Mouse (Mus musculus): Measurements from ENCODE around the gene Gm44973. TPM values are rescaled to one million over a fixed set of nuclear protein-coding genes. Genes with fewer than 3 reads are reported as not detected.
"Not testable (repeated sequence)": the region's sequence is repeated elsewhere in the genome, so short reads cannot be mapped to it uniquely, and the experiment has no call there.

Gene Gm44973
- polyA plus RNA-seq, 1 experiment from 2014 or later, result 0.15 TPM

DNA sequence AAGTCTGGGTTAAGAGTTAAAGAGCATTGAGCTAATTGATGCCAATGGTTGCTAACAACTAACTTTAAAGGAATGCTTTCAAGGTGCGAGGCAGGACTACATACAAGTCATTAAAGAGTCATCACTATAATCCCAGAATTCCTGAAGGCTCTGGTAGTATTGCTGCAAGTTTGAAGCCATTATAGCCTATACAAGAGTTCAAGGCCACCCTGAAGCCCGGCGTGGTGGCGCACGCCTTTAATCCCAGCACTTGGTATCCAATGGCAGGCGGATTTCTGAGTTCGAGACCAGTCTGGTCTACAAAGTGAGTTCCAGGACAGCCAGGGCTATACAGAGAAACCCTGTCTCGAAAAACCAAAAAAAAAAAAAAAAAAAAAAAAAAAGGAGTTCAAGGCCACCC, 4.3 kb downstream of the Gm44973 start:
- Histone ChIP-seq H3K4me2 (peak overlapping the region; percentile 82), H3K27ac (replicated peaks) (peak overlapping the region; percentile 94), H3K4me3 (replicated peaks) (peak overlapping the region; percentile 84), H3K9ac (replicated peaks) (0 out of 2 replicates have a peak overlapping the region, but pooled peaks have one; percentile 97), H3K4me1 (peaks cover 39% of the 10 kb centered on the region), H3K36me3 (peaks cover 18% of the 10 kb centered on the region)
- 24% methylated on average over 8 of the region's 8 CpGs for WGBS
- not testable (repeated sequence) for ATAC-seq (ENCODE audit: low FRiP score); H3K27me3 ChIP-seq (replicated peaks); H3K9me3 ChIP-seq (replicated peaks)

DNA sequence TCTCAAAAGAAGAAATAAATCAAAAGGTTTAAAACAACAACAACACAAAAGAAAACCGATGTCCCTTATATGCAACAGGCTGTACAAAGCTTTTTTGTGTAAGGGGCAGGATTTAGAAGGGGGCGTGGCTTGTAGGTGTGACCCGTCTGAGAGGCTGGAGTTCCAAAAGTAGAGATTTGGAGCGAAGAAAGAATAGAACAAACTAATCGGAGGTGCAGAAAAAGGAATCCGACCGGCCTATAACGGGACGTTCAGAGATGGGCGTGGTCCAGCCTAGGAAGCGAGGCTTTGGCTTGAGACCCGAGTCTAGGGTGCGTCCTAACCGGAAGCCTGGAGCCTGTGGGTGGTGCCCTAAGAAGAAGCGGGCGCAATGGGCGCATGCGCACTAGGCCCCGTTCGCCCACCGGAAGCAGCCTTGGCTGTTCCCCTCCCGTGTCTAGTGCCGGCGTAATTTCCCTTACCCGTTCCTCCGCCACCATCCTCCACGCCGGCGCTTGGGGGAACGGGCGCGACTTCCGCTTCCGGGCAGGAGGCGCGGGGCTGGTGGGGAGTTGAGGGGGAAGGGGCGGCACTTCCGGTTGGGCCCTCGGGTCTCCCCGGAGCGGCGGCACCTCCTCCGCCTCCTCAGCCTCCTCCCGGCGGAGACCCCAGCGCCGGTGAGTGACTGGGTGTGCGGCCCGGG, 4.8 kb downstream of the Gm44973 start, which contains the start of the genes Zfp865 and Ccdc106:
Zfp865 (plus strand) TSS at position 377 of the 682 bp plus-strand sequence.
Ccdc106 (plus strand) TSS at position 554 of the 682 bp plus-strand sequence.
- peak within 1 kb of the TSS; percentile 97 for H3K9ac ChIP-seq (replicated peaks)
- peak within 1 kb of the TSS; percentile 82 for H3K4me2 ChIP-seq
- H3K27ac ChIP-seq (replicated peaks), result peak within 1 kb of the TSS; percentile 94
- peaks cover 20% of the 10 kb centered on the region for H3K36me3 ChIP-seq
- ATAC-seq (ENCODE audit: low FRiP score), result peak; percentile 90
- H3K4me3 ChIP-seq (replicated peaks), result peak within 1 kb of the TSS; percentile 84
- no peaks in the 10 kb centered on the region for H3K27me3 ChIP-seq (replicated peaks)
- H3K4me1 ChIP-seq, result peaks cover 39% of the 10 kb centered on the region
- WGBS, result 0% methylated on average over 39 of the region's 49 CpGs
- no peaks in the 10 kb centered on the region for H3K9me3 ChIP-seq (replicated peaks)

DNA sequence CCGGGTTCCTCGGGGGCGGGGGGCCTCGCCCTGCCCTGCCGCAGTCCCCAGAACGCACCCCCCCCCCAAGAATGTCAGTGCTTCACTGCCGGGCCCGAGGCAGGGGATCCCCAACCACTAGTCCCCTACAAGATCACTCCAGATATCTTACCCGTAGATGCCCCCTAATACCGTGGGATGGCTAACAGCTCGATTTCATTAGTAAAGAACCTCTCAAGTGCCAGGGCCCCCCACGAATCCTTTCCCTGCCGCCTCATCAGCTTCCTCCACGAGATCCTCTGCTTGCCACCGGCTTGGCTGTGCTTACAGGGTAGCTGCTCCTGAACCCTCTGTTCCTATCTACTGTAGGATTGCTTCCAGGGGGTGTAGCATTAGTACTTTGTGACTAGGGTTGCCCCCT, 5.4 kb downstream of the Gm44973 start:
- under 1% methylated on average over 14 of the region's 15 CpGs for WGBS
- peak overlapping the region; percentile 94 for H3K27ac ChIP-seq (replicated peaks)
- peak; percentile 40 for ATAC-seq (ENCODE audit: low FRiP score)

DNA sequence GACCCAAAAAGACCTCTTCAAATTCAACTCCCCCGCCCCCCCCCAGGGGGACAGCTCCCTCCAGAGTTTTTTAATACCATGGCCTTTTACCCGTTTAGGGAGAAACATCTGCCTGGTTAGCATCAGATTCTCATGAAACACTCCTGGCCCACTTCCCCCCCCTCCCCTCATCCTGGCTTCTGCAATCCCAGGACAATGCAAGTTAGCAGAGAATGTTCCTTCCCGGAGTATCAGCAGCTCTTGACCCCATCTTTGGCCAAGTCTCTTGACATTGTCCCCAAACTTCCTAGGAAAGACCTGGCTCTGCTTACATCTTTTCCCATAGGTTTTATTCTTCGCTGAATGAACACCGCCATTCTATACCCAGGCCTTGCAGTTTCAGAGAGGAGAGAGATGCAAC, 5.9 kb downstream of the Gm44973 start:
- Histone ChIP-seq H3K27ac (replicated peaks) (peak overlapping the region; percentile 94), H3K4me1 (peaks cover 34% of the 10 kb centered on the region), H3K9ac (replicated peaks) (peak overlapping the region; percentile 97), H3K4me2 (peak overlapping the region; percentile 82), H3K27me3 (replicated peaks) (no peaks in the 10 kb centered on the region), H3K9me3 (replicated peaks) (no peaks in the 10 kb centered on the region), H3K4me3 (replicated peaks) (peak overlapping the region; percentile 84), H3K36me3 (peaks cover 25% of the 10 kb centered on the region)
- 46% methylated on average over 5 of the region's 5 CpGs for WGBS
- ATAC-seq (ENCODE audit: low FRiP score), result no peak

More for the DNA sequence above, 5.4 kb downstream of the Gm44973 start:
- Histone ChIP-seq H3K36me3 (peaks cover 23% of the 10 kb centered on the region), H3K9me3 (replicated peaks) (no peaks in the 10 kb centered on the region), H3K4me3 (replicated peaks) (peak overlapping the region; percentile 84), H3K27me3 (replicated peaks) (no peaks in the 10 kb centered on the region), H3K9ac (replicated peaks) (peak overlapping the region; percentile 97), H3K4me1 (peaks cover 39% of the 10 kb centered on the region), H3K4me2 (peak overlapping the region; percentile 82)

DNA sequence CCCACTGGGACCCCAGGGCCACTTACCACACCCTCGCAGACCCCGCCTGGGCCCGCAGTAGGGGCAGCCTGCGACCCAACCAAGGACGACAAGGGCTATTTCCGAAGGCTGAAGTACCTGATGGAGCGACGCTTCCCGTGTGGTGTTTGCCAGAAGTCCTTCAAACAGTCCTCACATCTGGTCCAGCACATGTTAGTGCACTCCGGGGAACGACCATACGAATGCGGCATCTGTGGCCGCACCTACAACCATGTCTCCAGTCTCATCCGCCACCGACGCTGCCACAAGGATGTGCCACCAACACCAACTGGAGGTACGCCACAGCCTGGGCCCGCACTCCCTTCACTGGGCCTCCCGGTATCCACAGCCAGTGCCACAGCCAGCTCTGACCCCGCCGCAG, 14.2 kb downstream of the Gm44973 start:
- Histone ChIP-seq H3K4me1 (no peaks in the 10 kb centered on the region), H3K27ac (replicated peaks) (no peak overlapping the region), H3K4me3 (replicated peaks) (no peak overlapping the region), H3K9me3 (replicated peaks) (peaks cover 24% of the 10 kb centered on the region), H3K4me2 (no peak overlapping the region), H3K9ac (replicated peaks) (no peak overlapping the region), H3K36me3 (peaks cover 75% of the 10 kb centered on the region), H3K27me3 (replicated peaks) (no peaks in the 10 kb centered on the region)
- ATAC-seq (ENCODE audit: low FRiP score), result no peak; the same call in 1 of the 2 replicates
- WGBS, result 94% methylated on average over 22 of the region's 22 CpGs

DNA sequence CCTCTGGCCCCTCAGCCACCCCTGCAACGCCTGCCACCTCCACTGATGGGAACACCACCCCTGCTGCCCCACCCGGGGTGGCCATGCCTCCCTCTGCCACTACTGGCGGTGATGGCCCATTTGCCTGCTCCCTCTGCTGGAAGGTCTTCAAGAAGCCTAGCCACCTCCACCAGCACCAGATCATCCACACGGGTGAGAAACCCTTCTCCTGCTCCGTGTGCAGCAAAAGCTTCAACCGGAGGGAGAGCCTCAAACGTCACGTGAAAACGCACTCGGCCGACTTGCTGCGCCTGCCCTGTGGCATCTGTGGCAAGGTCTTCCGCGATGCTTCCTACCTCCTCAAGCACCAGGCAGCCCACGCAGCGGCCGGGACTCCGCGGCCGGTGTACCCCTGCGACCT, 14.7 kb downstream of the Gm44973 start:
- ATAC-seq (ENCODE audit: low FRiP score), result no peak
- WGBS, result 90% methylated on average over 21 of the region's 21 CpGs
- Histone ChIP-seq H3K9me3 (replicated peaks) (peaks cover 24% of the 10 kb centered on the region), H3K27ac (replicated peaks) (no peak overlapping the region), H3K4me2 (no peak overlapping the region), H3K4me3 (replicated peaks) (no peak overlapping the region), H3K4me1 (no peaks in the 10 kb centered on the region), H3K9ac (replicated peaks) (no peak overlapping the region), H3K27me3 (replicated peaks) (no peaks in the 10 kb centered on the region), H3K36me3 (peaks cover 77% of the 10 kb centered on the region)

DNA sequence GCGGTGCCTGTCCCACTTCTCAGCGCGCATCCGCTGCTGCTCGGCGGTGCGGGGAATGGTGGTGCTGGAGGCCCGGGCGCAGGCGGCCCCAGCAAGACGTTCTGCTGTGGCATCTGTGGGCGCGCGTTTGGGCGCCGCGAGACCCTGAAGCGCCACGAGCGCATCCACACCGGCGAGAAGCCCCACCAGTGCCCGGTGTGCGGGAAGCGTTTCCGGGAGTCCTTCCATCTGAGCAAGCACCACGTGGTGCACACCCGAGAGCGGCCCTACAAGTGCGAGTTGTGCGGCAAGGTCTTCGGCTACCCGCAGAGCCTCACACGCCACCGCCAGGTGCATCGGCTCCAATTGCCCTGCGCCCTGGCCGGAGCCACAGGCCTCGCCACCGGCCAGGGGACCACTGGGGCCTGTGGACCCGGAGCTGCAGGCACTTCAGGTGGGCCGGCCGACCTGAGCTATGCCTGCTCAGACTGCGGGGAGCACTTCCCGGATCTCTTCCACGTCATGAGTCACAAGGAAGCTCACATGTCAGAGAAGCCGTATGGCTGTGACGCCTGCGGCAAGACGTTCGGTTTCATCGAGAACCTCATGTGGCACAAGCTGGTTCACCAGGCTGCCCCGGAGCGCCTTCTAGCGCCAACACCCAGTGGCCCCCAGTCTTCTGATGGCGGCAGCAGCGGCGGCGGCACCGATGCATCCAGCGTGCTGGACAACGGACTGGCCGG, 15.4 kb downstream of the Gm44973 start:
- H3K27ac ChIP-seq (replicated peaks), result no peak overlapping the region
- H3K9ac ChIP-seq (replicated peaks), result no peak overlapping the region
- H3K4me2 ChIP-seq, result no peak overlapping the region
- H3K4me3 ChIP-seq (replicated peaks), result no peak overlapping the region; the same call in 1 of the 2 replicates
- 0 out of 2 replicates have a peak, but pooled peaks have one; percentile 15 for ATAC-seq (ENCODE audit: low FRiP score)
- peaks cover 24% of the 10 kb centered on the region for H3K9me3 ChIP-seq (replicated peaks)
- H3K4me1 ChIP-seq, result no peaks in the 10 kb centered on the region
- peaks cover 78% of the 10 kb centered on the region for H3K36me3 ChIP-seq
- H3K27me3 ChIP-seq (replicated peaks), result no peaks in the 10 kb centered on the region
- 83% methylated on average over 63 of the region's 63 CpGs for WGBS

DNA sequence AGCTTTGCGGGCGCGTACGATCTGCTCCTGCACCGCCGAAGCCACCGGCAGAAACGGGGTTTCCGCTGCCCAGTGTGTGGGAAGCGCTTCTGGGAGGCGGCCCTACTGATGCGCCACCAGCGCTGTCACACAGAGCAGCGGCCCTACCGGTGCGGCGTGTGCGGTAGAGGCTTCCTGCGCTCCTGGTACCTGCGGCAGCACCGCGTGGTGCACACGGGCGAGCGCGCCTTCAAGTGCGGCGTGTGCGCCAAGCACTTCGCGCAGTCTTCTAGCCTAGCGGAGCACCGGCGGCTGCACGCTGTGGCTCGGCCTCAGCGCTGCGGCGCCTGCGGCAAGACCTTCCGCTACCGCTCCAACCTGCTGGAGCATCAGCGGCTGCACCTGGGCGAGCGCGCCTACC, 16.2 kb downstream of the Gm44973 start:
- no peak for ATAC-seq (ENCODE audit: low FRiP score)
- WGBS, result 81% methylated on average over 46 of the region's 46 CpGs
- Histone ChIP-seq H3K4me1 (no peaks in the 10 kb centered on the region), H3K9me3 (replicated peaks) (peaks cover 24% of the 10 kb centered on the region), H3K27ac (replicated peaks) (no peak overlapping the region), H3K4me3 (replicated peaks) (no peak overlapping the region), H3K4me2 (no peak overlapping the region), H3K36me3 (peaks cover 81% of the 10 kb centered on the region), H3K9ac (replicated peaks) (no peak overlapping the region), H3K27me3 (replicated peaks) (no peaks in the 10 kb centered on the region)

DNA sequence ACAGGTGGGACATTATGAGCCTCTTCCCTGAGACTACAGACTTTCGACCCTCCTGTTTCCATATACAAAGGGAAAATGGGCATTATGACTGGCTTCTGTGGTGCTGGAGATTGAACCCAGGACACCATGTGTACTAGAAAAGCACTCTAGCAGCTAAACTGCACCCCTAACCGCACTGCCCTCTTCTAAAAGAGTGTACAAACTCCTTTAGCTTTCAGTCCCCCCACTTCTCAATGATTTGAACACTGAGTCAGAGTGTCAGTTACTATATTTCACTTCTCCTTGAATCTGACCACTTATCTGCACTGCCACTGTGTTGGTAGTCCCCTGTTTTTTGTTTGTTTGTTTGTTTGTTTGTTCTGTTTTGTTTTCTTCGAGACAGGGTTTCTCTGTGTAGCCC, 18.5 kb downstream of the Gm44973 start, which contains the start of gene 4632433K11Rik:
4632433K11Rik (plus strand) TSS at position 301 of the 400 bp plus-strand sequence.
- Histone ChIP-seq H3K27ac (replicated peaks) (no peak within 1 kb of the TSS), H3K27me3 (replicated peaks) (no peaks in the 10 kb centered on the region), H3K4me2 (no peak within 1 kb of the TSS), H3K4me1 (peaks cover 12% of the 10 kb centered on the region), H3K4me3 (replicated peaks) (no peak within 1 kb of the TSS), H3K36me3 (peaks cover 68% of the 10 kb centered on the region), H3K9ac (replicated peaks) (no peak within 1 kb of the TSS), H3K9me3 (replicated peaks) (peaks cover 24% of the 10 kb centered on the region)
- WGBS, result 91% methylated on average over 3 of the region's 3 CpGs
- no peak for ATAC-seq (ENCODE audit: low FRiP score)

DNA sequence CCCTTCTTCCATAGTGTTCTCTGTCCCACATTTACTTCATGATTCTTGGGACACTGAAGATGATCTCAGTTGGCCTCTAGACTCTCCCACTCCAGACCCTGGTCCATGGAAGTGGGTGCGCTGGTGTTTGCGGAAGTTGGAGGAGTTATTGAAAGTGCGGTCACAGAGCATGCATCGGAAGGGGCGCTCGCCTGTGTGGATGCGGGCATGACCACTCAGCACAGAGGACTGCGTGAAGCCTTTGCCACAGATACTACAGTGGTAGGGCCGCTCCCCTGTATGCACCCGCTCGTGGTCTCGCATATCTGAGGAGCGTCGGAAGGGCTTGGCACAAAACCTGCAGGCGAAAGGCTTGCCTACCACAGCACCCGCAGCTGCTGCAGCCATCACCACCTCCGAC, 20.3 kb downstream of the Gm44973 start:
- H3K36me3 ChIP-seq, result peaks cover 50% of the 10 kb centered on the region
- peaks cover 22% of the 10 kb centered on the region for H3K4me1 ChIP-seq
- no peak overlapping the region for H3K27ac ChIP-seq (replicated peaks)
- no peak overlapping the region for H3K4me2 ChIP-seq
- 97% methylated on average over 17 of the region's 17 CpGs for WGBS
- H3K9ac ChIP-seq (replicated peaks), result no peak overlapping the region
- ATAC-seq (ENCODE audit: low FRiP score), result no peak
- H3K27me3 ChIP-seq (replicated peaks), result no peaks in the 10 kb centered on the region
- H3K4me3 ChIP-seq (replicated peaks), result no peak overlapping the region
- H3K9me3 ChIP-seq (replicated peaks), result peaks cover 10% of the 10 kb centered on the region

DNA sequence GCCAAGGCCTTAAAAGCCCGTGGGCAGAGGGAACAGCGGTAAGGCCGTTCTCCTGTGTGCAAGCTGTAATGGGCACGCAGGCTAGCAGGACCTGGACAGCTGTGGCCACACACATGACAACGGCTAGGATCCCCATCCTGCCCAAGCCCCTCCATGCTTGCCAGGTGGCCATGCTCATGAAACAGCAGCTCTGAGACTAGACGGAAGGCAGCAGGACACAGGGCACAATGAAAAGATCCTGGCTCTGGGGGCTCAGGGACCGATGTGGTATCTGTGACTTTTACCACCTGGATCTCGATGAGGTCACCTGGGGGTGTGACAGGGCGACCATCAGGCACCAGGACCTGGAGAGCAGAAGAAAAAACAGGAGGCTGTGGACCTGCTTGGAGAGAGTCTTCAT, 20.8 kb downstream of the Gm44973 start:
- 96% methylated on average over 9 of the region's 9 CpGs for WGBS
- H3K36me3 ChIP-seq, result peaks cover 45% of the 10 kb centered on the region

More for the DNA sequence above, 20.8 kb downstream of the Gm44973 start:
- no peak overlapping the region for H3K9ac ChIP-seq (replicated peaks)
- no peak overlapping the region for H3K27ac ChIP-seq (replicated peaks)
- no peak overlapping the region for H3K4me3 ChIP-seq (replicated peaks)
- ATAC-seq (ENCODE audit: low FRiP score), result no peak
- peaks cover 5% of the 10 kb centered on the region for H3K9me3 ChIP-seq (replicated peaks)
- H3K27me3 ChIP-seq (replicated peaks), result no peaks in the 10 kb centered on the region
- H3K4me1 ChIP-seq, result peaks cover 22% of the 10 kb centered on the region
- H3K4me2 ChIP-seq, result no peak overlapping the region

Measured in neural tube, embryonic 15.5 days (tissue).